Mouse (Mus musculus) erythroblast, embryonic 14.5 days (primary cell): ENCODE measurements around the gene Fcrlb.

ENCODE experiments used
- GATA1 ChIP-seq: IDR thresholded peaks from 2 replicates; pipeline ENCODE4 v1.6.1; 2012; ENCODE audit warnings: low read length, inconsistent platforms, mixed read lengths
- TAL1 ChIP-seq: IDR thresholded peaks from 3 replicates; pipeline ENCODE4 v1.6.1; 2012; ENCODE audit warnings: low read length, inconsistent platforms, mixed read lengths

DNA sequence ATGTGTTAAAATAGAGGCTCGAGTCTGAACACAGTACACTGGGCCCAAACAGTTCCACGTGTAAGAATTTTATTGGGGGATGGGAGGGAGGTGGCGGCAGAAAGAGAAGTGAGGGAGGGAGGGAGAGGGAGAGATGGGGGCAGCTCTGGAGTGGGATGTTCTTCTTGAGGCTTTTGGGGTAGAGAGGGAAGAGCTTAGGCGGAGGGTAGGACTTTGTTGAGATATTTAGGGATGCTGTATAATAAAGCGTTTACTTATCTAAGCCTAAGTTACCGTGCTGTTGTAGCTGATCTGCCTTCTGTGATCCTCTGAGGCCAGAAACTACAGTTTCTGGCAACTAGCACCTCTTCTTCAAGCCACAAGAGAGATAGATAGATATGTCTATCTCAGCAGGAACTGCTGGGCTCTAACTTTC is 26.7 kb downstream of the Fcrlb start:
- TF ChIP-seq GATA1 (no peak), TAL1 (no peak)
